Mouse (Mus musculus) E14TG2a.4 (cell line): ENCODE results near the gene Gm8024.
"Not testable (repeated sequence)": the region's sequence is repeated elsewhere in the genome, so short reads cannot be mapped to it uniquely, and the experiment has no call there.

ENCODE experiments used
- CTCF ChIP-seq: conservative IDR thresholded peaks from 2 replicates; pipeline ENCODE4 v1.5.1; 2014; ENCODE audit warnings: low read length
- NANOG ChIP-seq: IDR thresholded peaks from 2 replicates; pipeline ENCODE4 v1.6.1; 2014; ENCODE audit warnings: borderline replicate concordance, low read length, mixed read lengths

DNA sequence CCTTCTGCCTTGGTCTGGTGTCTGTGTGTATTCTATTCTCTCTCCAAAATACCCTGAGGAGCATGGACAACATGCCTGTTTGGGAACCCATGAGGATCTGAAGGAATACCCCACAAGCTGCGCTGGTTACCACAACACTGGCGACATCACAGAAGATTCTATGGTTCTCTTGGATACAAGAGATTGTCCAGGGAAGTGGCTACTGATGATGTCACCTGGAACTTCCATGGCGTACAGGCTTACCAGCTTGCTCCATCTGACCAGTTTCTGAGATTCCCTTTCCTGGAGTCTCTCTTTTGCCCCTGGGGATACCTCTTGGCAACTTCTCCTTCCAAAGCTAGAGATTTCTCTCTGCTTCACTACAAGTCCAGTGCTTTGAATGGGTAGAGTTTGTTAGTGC, 21.8 kb downstream of the Gm8024 start, which contains the start of gene Gm8020:
- TF ChIP-seq CTCF, NANOG: not testable (repeated sequence)
